Mouse (Mus musculus) C2C12 (cell line): ENCODE measurements at regions not wholly inside any gene's neighbourhood (a gene's known extent, or its start where the extent isn't known, plus 50 kb on each side); places are given as distances from the start of the nearest gene placed in this dataset.

Experiments
- CTCF ChIP-seq: IDR thresholded peaks from one replicate; pipeline ENCODE4 v1.5.1; 2011; ENCODE audit not compliant: control insufficient read depth, insufficient read depth, insufficient read length
- FOSL1 ChIP-seq: IDR thresholded peaks from one replicate; pipeline ENCODE4 v1.8.0; 2011; ENCODE audit warnings: mild to moderate bottlenecking, low read length; ENCODE audit not compliant: poor library complexity, insufficient read depth, severe bottlenecking
- MAX ChIP-seq: IDR thresholded peaks from one replicate; pipeline ENCODE4 v1.6.1; 2011; ENCODE audit warnings: mild to moderate bottlenecking, control low read depth
- MYOG ChIP-seq: IDR thresholded peaks from one replicate; pipeline ENCODE4 v1.6.1; 2011; ENCODE audit not compliant: control insufficient read depth, insufficient read length; ENCODE audit errors: extremely low read depth
- USF1 ChIP-seq: IDR thresholded peaks from one replicate; pipeline ENCODE4 v1.6.1; 2011; ENCODE audit warnings: low read depth, mild to moderate bottlenecking, control low read depth, moderate library complexity

DNA sequence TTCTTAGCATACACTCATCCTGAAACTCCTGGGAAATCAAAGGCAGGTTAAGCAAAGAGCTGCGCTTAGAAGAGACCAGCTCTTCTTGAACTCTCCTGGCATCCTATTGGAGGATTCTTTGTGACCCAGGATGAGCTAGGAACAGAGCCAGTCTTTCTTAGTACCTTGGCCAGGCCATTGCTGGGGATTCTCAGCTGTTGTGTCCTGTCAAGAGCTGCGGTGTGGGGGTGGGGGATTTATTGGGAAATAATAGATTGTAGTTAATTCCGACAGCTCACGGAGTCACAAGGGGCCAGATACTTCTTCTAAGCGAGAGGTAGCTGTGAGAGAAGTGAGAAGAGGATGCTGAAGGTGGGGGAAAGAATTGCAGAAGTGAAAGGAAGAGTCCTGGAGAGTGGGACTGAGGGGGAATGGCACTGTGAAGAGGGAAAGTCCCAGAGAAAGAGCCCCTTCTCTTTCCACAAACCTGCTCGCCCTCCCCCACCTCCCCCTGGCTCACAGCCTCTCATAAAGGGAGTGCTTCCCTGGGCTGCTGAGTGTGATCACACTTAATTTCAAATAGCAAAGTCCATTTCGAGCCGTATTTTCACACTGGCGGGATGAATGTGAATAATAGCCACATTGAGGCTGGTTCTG is 129.8 kb downstream of the Gm5426 start:
- TF ChIP-seq CTCF (no peak), MYOG (no peak), USF1 (no peak), MAX (no peak), FOSL1 (no peak)
